Mouse (Mus musculus): ENCODE measurements around the gene Ldb3. TPM values are rescaled to one million over a fixed set of nuclear protein-coding genes. Genes with fewer than 3 reads are reported as not detected.

The Ldb3 gene
- polyA plus RNA-seq, 1 experiment from 2014 or later = 0.11 TPM

GRCm38 (mm10) chr14:34502475-34503324, 85.8 kb downstream of the Ldb3 start:
- Histone ChIP-seq H3K27me3 (no peaks in the 10 kb centered on the region), H3K4me1 (replicated peaks) (peaks cover 41% of the 10 kb centered on the region), H3K4me2 (replicated peaks) (peak overlapping the region; percentile 62), H3K9me3 (no peaks in the 10 kb centered on the region), H3K36me3 (no peaks in the 10 kb centered on the region), H3K9ac (replicated peaks) (peak overlapping the region; percentile 93), H3K4me3 (replicated peaks) (peak overlapping the region; percentile 90), H3K27ac (peak overlapping the region; percentile 96)
- under 1% methylated on average over 84 of the region's 115 CpGs for WGBS
- peak; percentile 91 for ATAC-seq

DNA sequence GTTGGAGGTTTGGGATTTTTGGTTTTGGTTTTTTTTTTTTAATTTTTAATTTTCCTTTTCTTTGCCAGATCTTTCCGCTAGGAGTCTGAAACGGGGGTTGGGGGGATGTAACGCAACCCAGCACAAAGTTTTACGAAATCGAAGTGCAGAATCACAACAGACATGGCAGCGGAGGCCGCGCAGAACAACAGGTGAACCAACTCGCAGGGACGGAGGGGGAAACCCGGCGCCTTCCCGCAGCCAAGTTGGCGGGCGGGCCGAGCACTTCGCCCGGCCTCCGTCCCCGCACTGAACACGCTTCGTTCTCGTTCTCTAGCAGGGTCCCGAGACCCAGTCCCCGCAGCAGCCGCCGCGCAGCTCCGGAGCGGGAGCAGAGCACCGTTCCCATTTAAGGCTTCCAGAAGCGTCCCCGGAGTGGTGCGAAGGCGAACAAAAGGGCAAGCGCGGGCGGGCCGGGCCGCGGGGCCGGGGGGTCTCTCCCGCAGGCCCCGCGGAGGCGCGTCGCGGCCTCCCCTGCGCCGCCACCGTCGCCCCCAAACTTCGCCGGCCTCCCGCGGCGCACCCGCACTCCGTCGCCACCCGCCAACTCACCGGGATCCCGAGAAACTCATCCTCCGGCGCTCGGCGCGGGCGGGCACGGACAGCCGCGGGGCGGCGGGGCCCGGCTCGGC, 86.5 kb downstream of the Ldb3 start:
- H3K4me1 ChIP-seq (replicated peaks) = peaks cover 48% of the 10 kb centered on the region
- WGBS = under 1% methylated on average over 76 of the region's 77 CpGs
- no peaks in the 10 kb centered on the region for H3K27me3 ChIP-seq

GRCm38 (mm10) chr14:34501447-34501803, 87.1 kb downstream of the Ldb3 start:
- WGBS = under 1% methylated on average over 16 of the region's 16 CpGs
- Histone ChIP-seq H3K4me2 (replicated peaks) (peak overlapping the region; percentile 62), H3K9me3 (no peaks in the 10 kb centered on the region), H3K36me3 (no peaks in the 10 kb centered on the region), H3K27me3 (no peaks in the 10 kb centered on the region), H3K4me1 (replicated peaks) (peaks cover 50% of the 10 kb centered on the region), H3K4me3 (replicated peaks) (peak overlapping the region; percentile 90), H3K9ac (replicated peaks) (peak overlapping the region; percentile 93), H3K27ac (peak overlapping the region; percentile 96)
- ATAC-seq = no peak

More for the DNA sequence above, 86.5 kb downstream of the Ldb3 start:
- H3K9ac ChIP-seq (replicated peaks) = peak overlapping the region; percentile 93
- peak overlapping the region; percentile 96 for H3K27ac ChIP-seq
- peak; percentile 59 for ATAC-seq
- H3K4me3 ChIP-seq (replicated peaks) = peak overlapping the region; percentile 90
- peak overlapping the region; percentile 62 for H3K4me2 ChIP-seq (replicated peaks)
- H3K9me3 ChIP-seq = no peaks in the 10 kb centered on the region
- no peaks in the 10 kb centered on the region for H3K36me3 ChIP-seq

GRCm38 (mm10) chr14:34500309-34500708, 88.2 kb downstream of the Ldb3 start:
- no peak for ATAC-seq
- 2% methylated on average over 4 of the region's 4 CpGs for WGBS
- peak overlapping the region; percentile 48; the same call in 1 of the 2 replicates for H3K9ac ChIP-seq (replicated peaks)

DNA sequence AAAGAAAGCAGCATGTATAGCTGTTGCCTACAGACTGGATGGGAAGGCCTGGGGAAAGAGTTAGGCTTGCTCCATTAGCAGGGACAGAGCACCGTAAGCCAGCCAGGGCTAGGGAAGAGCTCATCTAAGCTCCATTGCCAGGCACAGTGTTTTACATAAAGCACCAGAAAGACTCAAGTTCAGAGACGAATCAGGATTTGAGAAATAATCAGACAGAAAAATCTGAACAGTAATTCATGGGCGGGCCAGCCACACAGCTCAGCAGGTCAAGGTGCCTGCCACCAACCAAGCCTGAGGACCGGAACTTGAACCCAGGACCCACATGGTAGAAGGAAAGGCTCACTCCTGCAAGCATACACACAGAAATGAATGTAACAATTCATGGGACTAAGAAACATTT, 88.8 kb downstream of the Ldb3 start:
- Histone ChIP-seq H3K4me3 (replicated peaks) (peak overlapping the region; percentile 90), H3K4me2 (replicated peaks) (peak overlapping the region; percentile 62), H3K27ac (no peak overlapping the region), H3K9me3 (no peaks in the 10 kb centered on the region), H3K27me3 (no peaks in the 10 kb centered on the region), H3K4me1 (replicated peaks) (peaks cover 57% of the 10 kb centered on the region), H3K36me3 (no peaks in the 10 kb centered on the region), H3K9ac (replicated peaks) (no peak overlapping the region)
- no peak for ATAC-seq
- 59% methylated on average over 4 of the region's 4 CpGs for WGBS

More at GRCm38 (mm10) chr14:34500309-34500708, 88.2 kb downstream of the Ldb3 start:
- Histone ChIP-seq H3K27ac (no peak overlapping the region), H3K4me3 (replicated peaks) (peak overlapping the region; percentile 90), H3K27me3 (no peaks in the 10 kb centered on the region), H3K4me2 (replicated peaks) (peak overlapping the region; percentile 62), H3K4me1 (replicated peaks) (peaks cover 57% of the 10 kb centered on the region), H3K36me3 (no peaks in the 10 kb centered on the region), H3K9me3 (no peaks in the 10 kb centered on the region)

DNA sequence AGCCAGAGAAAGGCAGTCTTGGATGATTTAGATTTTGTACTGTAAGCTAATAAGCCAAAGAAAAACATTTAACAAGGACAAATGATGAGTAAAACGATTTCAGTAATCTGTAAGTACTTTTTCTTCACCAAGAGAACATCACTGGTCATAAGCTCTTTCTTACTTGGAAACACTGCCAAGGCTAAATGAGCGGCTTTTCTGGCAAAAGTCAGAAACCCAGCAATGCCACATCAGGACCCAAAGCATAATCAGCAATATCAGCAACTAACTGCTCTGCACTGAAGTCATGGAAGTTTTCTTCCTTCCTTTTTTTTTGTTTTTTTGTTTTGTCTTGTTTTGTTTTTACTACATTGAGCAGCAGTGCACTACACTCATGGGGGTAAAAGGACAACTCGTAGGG, 91.1 kb downstream of the Ldb3 start:
- H3K36me3 ChIP-seq = no peaks in the 10 kb centered on the region
- ATAC-seq = no peak
- 85% methylated on average over 3 of the region's 3 CpGs for WGBS
- peaks cover 48% of the 10 kb centered on the region for H3K4me1 ChIP-seq (replicated peaks)
- no peak overlapping the region for H3K4me3 ChIP-seq (replicated peaks)
- no peaks in the 10 kb centered on the region for H3K27me3 ChIP-seq
- H3K27ac ChIP-seq = no peak overlapping the region
- H3K9ac ChIP-seq (replicated peaks) = no peak overlapping the region
- no peak overlapping the region for H3K4me2 ChIP-seq (replicated peaks)
- no peaks in the 10 kb centered on the region for H3K9me3 ChIP-seq

DNA sequence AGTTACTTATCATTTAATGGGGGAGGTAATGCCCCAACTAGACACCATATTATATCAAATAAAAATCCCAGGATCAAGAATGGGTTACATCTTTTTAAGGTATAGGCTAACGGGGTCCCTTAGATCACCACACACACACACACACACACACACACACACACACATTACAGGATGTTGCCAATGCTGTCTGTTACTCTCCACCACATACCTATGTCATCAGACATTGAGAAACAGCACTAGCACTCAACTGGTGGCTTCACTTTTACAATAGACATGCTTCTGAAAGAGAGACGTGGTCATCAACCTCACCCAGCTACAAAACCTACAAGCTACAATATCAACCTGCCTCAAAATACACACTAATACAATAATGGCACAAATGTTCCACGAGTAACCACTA, 94.8 kb downstream of the Ldb3 start:
- Histone ChIP-seq H3K27ac (no peak overlapping the region), H3K4me3 (replicated peaks) (no peak overlapping the region), H3K27me3 (no peaks in the 10 kb centered on the region), H3K9ac (replicated peaks) (no peak overlapping the region), H3K4me2 (replicated peaks) (no peak overlapping the region), H3K9me3 (no peaks in the 10 kb centered on the region), H3K36me3 (no peaks in the 10 kb centered on the region), H3K4me1 (replicated peaks) (peaks cover 35% of the 10 kb centered on the region)
- no peak for ATAC-seq
- 93% methylated on average over 3 of the region's 3 CpGs for WGBS

DNA sequence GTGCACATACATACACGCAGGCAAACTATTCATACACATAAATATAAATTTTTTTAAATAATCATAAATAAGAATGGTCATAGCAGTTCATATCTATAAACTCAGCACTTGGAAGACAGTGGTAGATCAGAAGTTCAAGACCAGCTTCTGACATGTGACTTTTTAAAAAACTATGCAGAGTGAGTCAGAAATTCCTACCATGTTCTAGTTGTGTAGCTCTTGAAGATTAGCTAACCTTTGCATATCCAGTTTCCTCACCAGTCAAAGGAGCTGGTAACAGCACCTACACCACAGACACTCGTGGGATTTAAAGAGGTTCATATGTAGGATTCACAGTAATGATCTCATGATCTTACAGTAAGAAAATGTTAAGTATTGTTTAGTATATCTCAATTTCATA, 95.8 kb downstream of the Ldb3 start:
- H3K9me3 ChIP-seq = no peaks in the 10 kb centered on the region
- H3K4me1 ChIP-seq (replicated peaks) = peaks cover 27% of the 10 kb centered on the region; the same call in 1 of the 2 replicates
- H3K27me3 ChIP-seq = no peaks in the 10 kb centered on the region
- H3K27ac ChIP-seq = no peak overlapping the region
- no peaks in the 10 kb centered on the region for H3K36me3 ChIP-seq
- ATAC-seq = no peak
- no peak overlapping the region for H3K4me3 ChIP-seq (replicated peaks)
- no peak overlapping the region for H3K4me2 ChIP-seq (replicated peaks)
- H3K9ac ChIP-seq (replicated peaks) = no peak overlapping the region
- WGBS = 92% methylated on average over 2 of the region's 2 CpGs

- Histone ChIP-seq H3K4me3 (replicated peaks) (no peak overlapping the region), H3K4me2 (replicated peaks) (no peak overlapping the region), H3K9me3 (no peaks in the 10 kb centered on the region), H3K36me3 (no peaks in the 10 kb centered on the region), H3K9ac (replicated peaks) (no peak overlapping the region), H3K27me3 (no peaks in the 10 kb centered on the region), H3K27ac (no peak overlapping the region), H3K4me1 (replicated peaks) (peaks cover 16% of the 10 kb centered on the region; the same call in 1 of the 2 replicates)
- ATAC-seq = no peak
- 78% methylated on average over 1 of the region's 1 CpGs for WGBS
Observed at GRCm38 (mm10) chr14:34490965-34491364, 97.5 kb downstream of the Ldb3 start.

DNA sequence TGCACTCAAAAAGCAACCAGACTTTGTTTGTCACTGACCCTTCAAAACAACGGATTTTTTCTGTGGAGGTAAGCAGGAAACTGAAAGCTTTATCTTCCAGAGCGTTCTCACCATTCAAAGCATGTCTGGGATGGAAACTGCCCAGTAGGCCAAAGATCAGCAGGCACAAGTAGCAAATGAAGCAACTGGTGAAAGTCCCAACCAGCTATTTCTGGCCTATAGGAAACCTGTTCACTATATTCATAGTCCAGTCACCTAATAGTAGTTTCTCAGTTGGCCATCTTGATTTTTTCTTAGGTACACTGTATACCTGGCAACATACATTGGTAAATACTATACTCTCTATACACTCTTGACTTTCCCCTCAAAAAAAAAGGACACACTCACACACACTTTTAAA, 98.6 kb downstream of the Ldb3 start:
- WGBS = 83% methylated on average over 2 of the region's 2 CpGs
- Histone ChIP-seq H3K9me3 (no peaks in the 10 kb centered on the region), H3K27ac (no peak overlapping the region), H3K36me3 (no peaks in the 10 kb centered on the region), H3K9ac (replicated peaks) (no peak overlapping the region), H3K27me3 (no peaks in the 10 kb centered on the region), H3K4me3 (replicated peaks) (no peak overlapping the region), H3K4me1 (replicated peaks) (peaks cover 15% of the 10 kb centered on the region; the same call in 1 of the 2 replicates), H3K4me2 (replicated peaks) (no peak overlapping the region)
- no peak for ATAC-seq

GRCm38 (mm10) chr14:34486169-34486568, 102.3 kb downstream of the Ldb3 start:
- Histone ChIP-seq H3K27me3 (no peaks in the 10 kb centered on the region), H3K36me3 (no peaks in the 10 kb centered on the region), H3K9me3 (no peaks in the 10 kb centered on the region), H3K4me3 (replicated peaks) (no peak overlapping the region), H3K27ac (no peak overlapping the region), H3K9ac (replicated peaks) (no peak overlapping the region), H3K4me2 (replicated peaks) (no peak overlapping the region), H3K4me1 (replicated peaks) (peaks cover 28% of the 10 kb centered on the region)
- no peak for ATAC-seq
- WGBS = 49% methylated on average over 8 of the region's 8 CpGs

Data from midbrain, embryonic 13.5 days (tissue).